Mouse (Mus musculus): Measurements from ENCODE around the gene Ccdc171.
A peak's percentile ranks its signal among the peaks of the same experiment; 100 is the strongest.
"Not testable (repeated sequence)": the region's sequence is repeated elsewhere in the genome, so short reads cannot be mapped to it uniquely, and the experiment has no call there.

The Ccdc171 gene

GRCm38 (mm10) chr4:83526270-83526987, 1.1 kb downstream of the Ccdc171 start:
- no peak for DNase-seq (ENCODE audit: low read depth, low spot score)

GRCm38 (mm10) chr4:83526988-83527334, 1.6 kb downstream of the Ccdc171 start:
- no peak for DNase-seq (ENCODE audit: low read depth, low spot score)

- no peak for DNase-seq (ENCODE audit: low read depth, low spot score)
These were observed 2.6 kb downstream of the Ccdc171 start for GRCm38 (mm10) chr4:83527921-83528320.

DNA sequence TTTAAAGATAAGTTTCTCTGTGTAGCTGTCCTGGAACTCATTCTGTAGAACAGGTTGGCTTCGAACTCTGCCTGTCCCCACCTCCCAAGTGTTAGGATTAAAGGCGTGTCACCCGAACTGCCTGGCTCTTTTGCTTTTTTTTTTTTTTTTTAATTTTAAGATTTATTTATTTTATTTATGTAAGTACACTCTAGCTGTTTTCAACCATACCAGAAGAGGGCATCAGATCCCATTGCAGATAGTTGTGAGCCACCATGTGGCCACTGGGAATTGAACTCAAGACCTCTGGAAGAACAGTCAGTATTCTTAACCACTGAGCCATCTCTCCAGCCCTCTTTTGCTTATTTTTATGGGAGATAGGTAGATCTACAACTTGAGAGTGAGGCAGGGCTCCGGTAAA, 4.7 kb downstream of the Ccdc171 start:
- DNase-seq (ENCODE audit: low read depth, low spot score), result not testable (repeated sequence)

DNA sequence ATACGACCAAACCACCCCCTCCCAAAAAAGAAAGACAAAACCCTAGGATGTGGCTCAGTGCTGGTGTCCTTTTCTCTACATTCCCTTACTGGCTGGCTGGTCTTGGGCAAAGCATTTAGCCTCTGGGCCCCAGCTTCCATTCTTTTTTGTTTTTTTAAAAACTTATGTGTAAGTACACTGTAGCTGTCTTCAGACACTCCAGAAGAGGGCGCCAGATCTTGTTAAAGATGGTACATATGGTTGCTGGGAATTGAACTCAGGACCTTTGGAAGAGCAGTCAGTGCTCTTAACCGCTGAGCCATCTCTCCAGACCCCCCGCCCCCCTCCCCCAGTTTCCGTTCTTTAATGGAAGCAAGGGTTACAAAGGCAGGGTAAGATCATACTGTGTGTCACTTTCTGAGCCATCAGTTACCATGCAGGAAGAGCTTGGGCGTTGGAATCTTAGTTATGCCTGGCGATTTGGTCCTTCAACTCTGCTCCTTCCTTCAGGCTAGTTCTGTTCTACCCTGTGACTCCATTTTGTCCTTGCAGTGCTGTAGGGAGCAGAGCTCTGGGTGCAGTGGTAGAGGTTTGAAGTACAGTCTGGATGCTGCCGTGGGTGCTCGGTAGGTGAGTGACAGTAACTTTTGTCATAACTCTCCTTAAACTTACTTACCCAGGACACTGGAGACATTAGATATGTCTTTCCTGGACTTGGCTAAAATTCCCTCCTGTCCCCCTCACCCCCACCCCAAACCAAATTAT, 8.0 kb downstream of the Ccdc171 start:
- DNase-seq (ENCODE audit: low read depth, low spot score), result no peak

- no peak for DNase-seq (ENCODE audit: low read depth, low spot score)
These were observed 8.7 kb downstream of the Ccdc171 start for GRCm38 (mm10) chr4:83534024-83534423.

- DNase-seq (ENCODE audit: low read depth, low spot score), result no peak
These were observed 24.2 kb downstream of the Ccdc171 start for GRCm38 (mm10) chr4:83549501-83549900.

GRCm38 (mm10) chr4:83567190-83568113, 42.1 kb downstream of the Ccdc171 start:
- DNase-seq (ENCODE audit: low read depth, low spot score), result no peak

- DNase-seq (ENCODE audit: low read depth, low spot score), result not testable (repeated sequence)
These were observed 42.8 kb downstream of the Ccdc171 start for GRCm38 (mm10) chr4:83568145-83568544.

DNA sequence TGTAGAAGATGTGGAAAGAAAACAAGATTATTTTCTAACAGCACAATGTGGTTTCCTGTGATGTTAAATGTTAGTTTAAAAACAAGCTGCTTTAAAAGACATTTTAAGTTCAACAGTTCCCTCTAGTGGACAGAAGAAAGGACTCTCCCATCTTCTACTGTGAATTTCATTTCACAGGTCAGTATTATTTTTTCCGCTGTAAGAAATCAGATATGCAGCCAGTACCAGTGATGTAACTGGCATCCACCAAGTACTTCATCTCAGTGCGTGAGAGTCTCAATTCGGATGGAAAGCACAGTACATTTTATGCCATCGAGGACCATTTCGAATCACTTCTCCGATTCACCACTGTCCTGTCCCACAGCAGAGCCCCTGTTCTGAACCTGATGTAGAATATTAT, 45.2 kb downstream of the Ccdc171 start:
- peak; percentile 28 for DNase-seq (ENCODE audit: low read depth, low spot score)

DNA sequence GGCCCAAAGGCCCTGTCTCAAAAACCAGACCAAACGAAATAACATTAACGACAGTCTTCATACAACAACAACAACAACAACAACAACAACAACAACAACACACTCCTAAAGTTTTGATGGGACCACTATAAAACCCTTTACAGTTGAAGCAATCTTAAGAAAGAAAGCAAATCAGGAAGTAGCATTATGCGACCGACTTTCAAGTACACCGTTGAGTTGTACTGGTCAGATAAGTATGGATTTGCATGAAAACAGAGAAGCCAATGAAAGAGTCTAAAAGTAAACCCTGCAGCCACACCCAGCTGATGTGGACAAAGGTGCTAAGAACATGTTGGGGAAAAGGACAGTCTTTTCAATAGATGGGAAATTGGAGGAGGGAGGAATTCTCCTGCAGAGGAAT, 45.7 kb downstream of the Ccdc171 start:
- no peak for DNase-seq (ENCODE audit: low read depth, low spot score)

DNA sequence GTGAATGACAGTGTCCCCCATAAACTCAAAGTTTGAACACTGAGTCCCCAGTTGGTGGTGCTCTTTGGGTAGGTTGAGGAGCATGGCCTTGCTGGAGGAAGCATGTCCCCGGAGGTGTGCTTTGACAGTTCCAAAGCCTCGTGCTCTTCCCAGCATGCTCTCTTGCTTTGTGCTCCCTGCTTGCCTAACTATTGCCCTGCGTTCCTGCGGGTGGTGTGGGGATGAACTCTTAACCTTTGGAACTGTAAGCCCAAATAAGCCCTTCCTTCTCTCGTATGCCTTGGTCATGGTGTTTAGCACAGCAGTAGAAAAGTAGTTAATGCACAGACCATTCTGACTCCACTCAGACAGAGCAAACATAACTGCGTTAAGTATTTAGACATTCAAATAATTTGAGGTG, 47.2 kb downstream of the Ccdc171 start:
- DNase-seq (ENCODE audit: low read depth, low spot score), result no peak

DNA sequence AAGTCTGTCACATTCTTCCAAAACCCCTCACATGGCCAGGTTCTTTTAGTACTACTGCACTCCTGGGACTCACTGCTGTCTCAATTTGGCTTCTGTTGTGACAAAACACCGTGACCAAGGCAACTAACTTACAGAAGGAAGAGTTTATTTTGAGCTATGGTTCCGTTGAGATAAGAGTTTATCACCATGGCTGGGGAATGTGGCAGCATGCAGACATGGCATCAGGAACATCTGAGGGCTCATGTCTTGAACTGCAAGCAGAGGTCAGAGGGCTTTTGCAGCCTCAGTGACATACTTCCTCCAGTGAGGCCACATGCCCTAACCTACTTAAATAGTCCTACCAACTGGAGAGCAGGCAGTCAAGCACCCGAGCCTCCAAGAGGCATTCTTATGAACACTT, 51.0 kb downstream of the Ccdc171 start:
- DNase-seq (ENCODE audit: low read depth, low spot score), result no peak

GRCm38 (mm10) chr4:83580157-83580556, 54.8 kb downstream of the Ccdc171 start:
- DNase-seq (ENCODE audit: low read depth, low spot score), result no peak

GRCm38 (mm10) chr4:83587563-83587962, 62.2 kb downstream of the Ccdc171 start:
- no peak for DNase-seq (ENCODE audit: low read depth, low spot score)

GRCm38 (mm10) chr4:83596486-83596885, 71.1 kb downstream of the Ccdc171 start:
- DNase-seq (ENCODE audit: low read depth, low spot score), result peak; percentile 20

DNA sequence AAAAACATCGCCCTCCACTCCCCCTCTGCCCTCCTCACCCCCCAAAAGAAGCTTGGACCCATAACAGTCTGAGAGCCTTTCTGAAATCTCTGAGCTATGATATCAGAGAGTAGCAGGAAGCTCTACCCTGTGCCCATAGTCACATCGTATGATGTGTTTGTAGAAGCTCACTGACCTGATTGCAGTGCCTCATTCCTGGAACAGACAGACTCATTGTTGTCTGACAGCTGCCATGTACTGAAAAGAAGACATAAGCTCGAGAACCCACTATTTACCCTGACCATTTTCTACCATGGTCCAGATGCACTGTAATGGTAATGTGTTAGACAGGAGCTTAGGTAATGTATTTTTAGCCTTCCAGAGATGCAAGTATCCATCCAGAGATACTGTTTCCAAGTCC, 85.8 kb downstream of the Ccdc171 start:
- no peak for DNase-seq (ENCODE audit: low read depth, low spot score)

DNA sequence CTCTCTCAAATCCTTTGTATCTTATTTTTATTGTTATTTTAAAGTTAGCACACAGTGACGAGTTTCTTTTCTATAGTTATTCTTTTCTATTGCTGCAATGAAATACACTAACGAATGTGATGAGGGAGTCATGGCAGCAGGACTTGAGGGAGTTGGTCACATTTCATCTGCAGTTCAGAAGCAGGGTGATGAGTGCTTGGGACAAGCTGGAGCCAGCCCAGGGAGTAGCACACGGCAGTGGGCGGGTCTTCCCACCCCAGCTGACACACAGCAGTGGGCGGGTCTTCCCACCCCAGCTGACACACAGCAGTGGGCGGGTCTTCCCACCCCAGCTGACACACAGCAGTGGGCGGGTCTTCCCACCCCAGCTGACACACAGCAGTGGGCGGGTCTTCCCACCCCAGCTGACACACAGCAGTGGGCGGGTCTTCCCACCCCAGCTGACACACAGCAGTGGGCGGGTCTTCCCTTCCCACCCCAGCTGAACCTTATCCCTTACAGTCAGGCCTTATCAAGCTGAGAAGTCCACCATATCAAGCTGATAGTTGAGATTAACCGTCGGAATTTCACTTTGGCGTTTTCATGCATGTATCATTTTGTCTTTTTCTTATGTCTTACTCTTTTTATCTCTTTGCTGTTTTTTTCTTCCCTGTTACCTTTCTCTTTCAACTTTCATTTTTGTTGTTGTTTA, 97.8 kb downstream of the Ccdc171 start:
- DNase-seq (ENCODE audit: low read depth, low spot score), result not testable (repeated sequence)

- DNase-seq (ENCODE audit: low read depth, low spot score), result no peak
These were observed 98.4 kb downstream of the Ccdc171 start for GRCm38 (mm10) chr4:83623732-83624131.

GRCm38 (mm10) chr4:83651453-83651852, 126.1 kb downstream of the Ccdc171 start:
- no peak for DNase-seq (ENCODE audit: low read depth, low spot score)

DNA sequence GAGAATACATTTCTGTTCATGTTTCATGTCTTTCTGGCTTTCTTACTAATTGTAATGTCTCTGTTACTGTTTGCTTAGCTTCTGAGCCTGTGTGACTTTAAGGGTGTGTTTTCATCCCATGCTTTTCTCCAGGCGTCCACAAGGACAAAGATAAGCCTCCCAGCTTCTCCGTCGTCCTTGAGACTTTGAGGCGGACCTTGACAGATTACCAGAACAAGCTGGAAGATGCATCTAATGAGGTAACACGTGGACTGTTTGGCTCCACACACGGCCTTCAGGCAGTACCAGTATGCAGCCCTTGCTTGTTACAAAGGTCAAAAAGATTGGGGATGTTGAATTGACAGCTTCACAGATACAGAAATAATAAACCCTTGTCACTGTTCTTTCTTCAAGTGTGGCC, 130.1 kb downstream of the Ccdc171 start:
- DNase-seq (ENCODE audit: low read depth, low spot score), result no peak

DNA sequence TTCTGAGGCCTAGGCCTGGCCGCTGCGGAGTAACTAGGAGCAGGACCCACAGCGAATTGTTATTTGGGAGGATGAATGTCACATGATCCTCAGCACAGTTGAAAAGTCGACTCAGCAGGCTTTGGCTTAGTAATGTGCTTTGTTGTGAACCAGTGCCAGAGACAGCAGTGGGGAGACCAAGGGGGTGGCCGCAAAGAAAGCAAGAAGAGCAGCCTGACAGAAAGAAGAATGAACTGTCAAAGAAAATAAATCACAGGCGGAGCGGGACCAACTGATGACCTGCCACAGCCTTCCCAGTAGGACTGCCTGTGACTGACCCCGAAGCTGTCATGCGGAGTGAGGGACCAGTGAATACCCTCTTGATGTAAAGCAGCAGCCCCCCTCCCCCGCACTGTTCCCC, 131.2 kb downstream of the Ccdc171 start:
- DNase-seq (ENCODE audit: low read depth, low spot score), result peak; percentile 23
